Mouse (Mus musculus): Measurements from ENCODE around the gene H2-D1.
A peak's percentile ranks its signal among the peaks of the same experiment; 100 is the strongest.

DNA sequence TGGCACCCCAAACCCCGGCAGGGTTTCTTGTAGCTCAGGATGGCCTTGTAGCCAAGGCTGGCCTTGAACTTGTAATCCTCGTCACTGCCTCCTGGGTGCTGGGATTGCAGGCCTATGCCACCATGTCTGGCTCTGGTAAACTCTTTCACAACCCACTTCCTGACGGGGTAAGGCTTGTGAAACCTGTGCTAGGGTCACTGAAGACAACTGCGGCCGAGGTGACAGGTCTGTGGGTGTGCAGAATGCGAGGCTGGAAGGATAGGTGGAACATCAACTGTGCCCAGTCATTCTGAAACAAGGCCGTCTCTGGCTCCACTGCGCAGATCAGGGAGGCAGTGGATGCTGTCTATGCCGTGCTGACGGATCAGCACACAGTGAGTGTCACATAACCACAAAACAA lies 31.5 kb upstream of the H2-D1 start:
- 0 out of 2 replicates have a peak, but pooled peaks have one; percentile 0 for TF ChIP-seq CTCF (IDR thresholded peaks at IDR 0.05; ENCODE audit: low read depth)
- no peak for TF ChIP-seq EP300 (IDR thresholded peaks at IDR 0.05; ENCODE audit: low read depth)
